22 mouse cellular contexts compared by ENCODE assay signal in genomic region chr4:140597928-140598327, GRCm38 (mm10).
"Had no signal": no experiment of that assay in that cellular context is flagged by ENCODE, and none has a peak within 500 bp of the region (broad histone marks: within the 10 kb centered on the region; RNA-seq: fewer than 3 reads in every experiment).

No protein-coding gene starts in this region.

- H3K4me1 ChIP-seq: midbrain, embryonic 12.5 days; midbrain, embryonic 15.5 days; stomach, embryonic 15.5 days had no signal

- H3K4me3 ChIP-seq: layer of hippocampus, adult 2 months; limb, embryonic 10.5 days; limb, embryonic 13.5 days; midbrain, embryonic 12.5 days; midbrain, embryonic 15.5 days; neural tube, embryonic 12.5 days; neural tube, embryonic 15.5 days; stomach, embryonic 15.5 days had no signal

- ATAC-seq: inflammation-experienced regulatory T-cells, adult 6 months; liver, postnatal 0 days; midbrain, embryonic 15.5 days had no signal

- H3K27me3 ChIP-seq: limb, embryonic 13.5 days; midbrain, embryonic 12.5 days; midbrain, embryonic 15.5 days; neural tube, embryonic 12.5 days; neural tube, embryonic 15.5 days; stomach, embryonic 15.5 days had no signal

- H3K9ac ChIP-seq: limb, embryonic 13.5 days; liver, embryonic 14.5 days; liver, postnatal 0 days; midbrain, embryonic 12.5 days; midbrain, embryonic 15.5 days; neural tube, embryonic 12.5 days; neural tube, embryonic 15.5 days; stomach, embryonic 15.5 days had no signal

- DNase-seq: kidney, adult 2 months; kidney, postnatal 25 days; layer of hippocampus, adult 9-11 months; liver; liver, postnatal 0 days; right cerebral cortex, adult 18-20 months; right cerebral cortex, postnatal 14 days; right cerebral cortex, postnatal 4 days; spleen, adult 18-20 months; thymus, adult 18-20 months; thymus, postnatal 36 days had no signal

- H3K27ac ChIP-seq: kidney, postnatal 0 days; layer of hippocampus, adult 2 months; limb, embryonic 10.5 days; limb, embryonic 13.5 days; liver, embryonic 14.5 days; midbrain, embryonic 12.5 days; midbrain, embryonic 15.5 days; neural tube, embryonic 12.5 days; neural tube, embryonic 15.5 days; stomach, embryonic 15.5 days had no signal

- H3K9me3 ChIP-seq: limb, embryonic 10.5 days; midbrain, embryonic 15.5 days; stomach, embryonic 15.5 days had no signal

- H3K4me2 ChIP-seq: limb, embryonic 13.5 days; midbrain, embryonic 12.5 days; midbrain, embryonic 15.5 days; neural tube, embryonic 12.5 days; neural tube, embryonic 15.5 days; stomach, embryonic 15.5 days had no signal
